Mouse (Mus musculus) MEL (cell line): ENCODE results near the gene Tmprss4.

Source experiments
- CTCF ChIP-seq, 3 experiments: IDR thresholded peaks in 2 of 3; conservative IDR thresholded peaks in 1 of 3; 2 replicates each; pipeline ENCODE4 v1.5.1; 2011 to 2012; ENCODE audit warnings: low read length in 3 of 3, low read depth in 2 of 3, mild to moderate bottlenecking in 2 of 3, improper control_type of control experiment in 1 of 3, inconsistent platforms in 1 of 3, mixed read lengths in 1 of 3, moderate library complexity in 1 of 3; ENCODE audit not compliant: control insufficient read depth in 1 of 3, insufficient read depth in 1 of 3, poor library complexity in 1 of 3, severe bottlenecking in 1 of 3
- EP300 ChIP-seq, 2 experiments: IDR thresholded peaks; 2 replicates each; pipeline ENCODE4 v1.6.1; 2011; ENCODE audit warnings: improper control_type of control experiment in 2 of 2, low read length in 2 of 2, low read depth in 1 of 2, mild to moderate bottlenecking in 1 of 2
- ETS1 ChIP-seq: IDR thresholded peaks from 2 replicates; pipeline ENCODE4 v1.6.1; 2012; ENCODE audit warnings: low read depth, mild to moderate bottlenecking, inconsistent platforms, low read length, improper control_type of control experiment, moderate library complexity
- POLR2A ChIP-seq, 2 experiments: IDR thresholded peaks; 2 replicates each; pipeline ENCODE4 v1.6.1; 2011 to 2012; ENCODE audit warnings: low read length in 2 of 2, mild to moderate bottlenecking in 2 of 2, control low read depth in 1 of 2, improper control_type of control experiment in 1 of 2, low read depth in 1 of 2, moderate library complexity in 1 of 2; ENCODE audit not compliant: control insufficient read depth in 1 of 2, insufficient read depth in 1 of 2, poor library complexity in 1 of 2
- RAD21 ChIP-seq: IDR thresholded peaks from 2 replicates; pipeline ENCODE4 v1.6.1; 2011; ENCODE audit warnings: mild to moderate bottlenecking, low read depth, low read length, improper control_type of control experiment
- USF1 ChIP-seq: IDR thresholded peaks from 2 replicates; pipeline ENCODE4 v1.6.1; 2014; ENCODE audit warnings: low read depth, mild to moderate bottlenecking, inconsistent platforms, low read length, improper control_type of control experiment, moderate library complexity
- USF2 ChIP-seq, 2 experiments: IDR thresholded peaks; 2 replicates each; pipeline ENCODE4 v1.6.1; 2011 to 2012; ENCODE audit warnings: improper control_type of control experiment in 2 of 2, low read length in 2 of 2, borderline replicate concordance in 1 of 2, inconsistent platforms in 1 of 2, low read depth in 1 of 2, mild to moderate bottlenecking in 1 of 2; ENCODE audit not compliant: insufficient read depth in 1 of 2

GRCm38 (mm10) chr9:45189661-45190174 lies 14.2 kb downstream of the Tmprss4 start:
- TF ChIP-seq USF1 (no peak), POLR2A (IDR thresholded peaks at IDR 0.05; ENCODE audit: control insufficient read depth in 1 of 2, insufficient read depth in 1 of 2, low read depth in 1 of 2, low read length in 2 of 2, poor library complexity in 1 of 2) (no peak), USF2 (IDR thresholded peaks at IDR 0.05; ENCODE audit: borderline replicate concordance in 1 of 2, insufficient read depth in 1 of 2, low read depth in 1 of 2, low read length in 2 of 2) (no peak), CTCF (IDR thresholded peaks at IDR 0.05 in 2 of 3, conservative IDR thresholded peaks at IDR 0.05 in 1 of 3; ENCODE audit: control insufficient read depth in 1 of 3, insufficient read depth in 1 of 3, low read depth in 2 of 3, low read length in 3 of 3, poor library complexity in 1 of 3, severe bottlenecking in 1 of 3) (no peak), RAD21 (no peak), EP300 (IDR thresholded peaks at IDR 0.05; ENCODE audit: low read depth in 1 of 2, low read length in 2 of 2) (no peak), ETS1 (no peak)
